Mouse (Mus musculus): Measurements from ENCODE around the gene Ctxn1. TPM values are rescaled to one million over a fixed set of nuclear protein-coding genes. Genes with fewer than 3 reads are reported as not detected.

Ctxn1 gene
- total and polyA plus RNA-seq, 3 experiments: 0.58 to 5.6 TPM; not detected in 1

DNA sequence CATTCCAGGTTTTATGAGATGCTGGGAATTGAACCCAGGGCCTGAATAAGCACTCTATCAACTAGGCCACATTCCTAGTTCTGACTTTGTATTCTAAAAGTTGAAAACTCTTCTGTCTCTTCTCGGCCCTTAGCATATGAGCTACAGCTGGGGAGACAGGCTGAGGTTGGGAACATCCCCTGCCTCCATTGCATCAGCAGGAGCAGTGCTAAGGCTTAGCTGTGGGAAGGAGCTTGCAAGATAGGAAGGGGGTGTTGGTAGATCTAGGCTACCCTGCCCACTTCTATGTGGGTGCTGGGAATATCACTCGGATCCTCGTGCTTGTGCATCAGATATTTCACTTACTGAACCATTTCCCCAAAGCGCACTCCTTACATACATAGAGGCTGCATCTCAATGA is 31.2 kb downstream of the Ctxn1 start:
- H3K4me3 ChIP-seq (ENCODE audit: control insufficient read depth in 1 of 2, insufficient read depth in 1 of 2, low read depth in 2 of 2, low read length in 2 of 2): no peak overlapping the region
- H3K9ac ChIP-seq (ENCODE audit: control insufficient read depth, low read depth, low read length, poor library complexity, severe bottlenecking): no peak overlapping the region
- H3K4me1 ChIP-seq (ENCODE audit: control insufficient read depth in 1 of 2, insufficient read depth in 2 of 2, low read length in 2 of 2): peaks cover 0 to 24% of the 10 kb centered on the region in 2 experiments; a peak in 3 of 4 replicates
- TF ChIP-seq MXI1 (IDR thresholded peaks at IDR 0.05; ENCODE audit: low read depth, low read length) (no peak), NELFE (IDR thresholded peaks at IDR 0.05; ENCODE audit: low read depth, low read length) (no peak), ZC3H11A (IDR thresholded peaks at IDR 0.05; ENCODE audit: low read depth, low read length) (no peak), ZNF384 (IDR thresholded peaks at IDR 0.05; ENCODE audit: low read depth, low read length) (no peak), CHD2 (IDR thresholded peaks at IDR 0.05; ENCODE audit: low read length) (no peak), POLR2AphosphoS5 (IDR thresholded peaks at IDR 0.05; ENCODE audit: borderline replicate concordance, low read depth, low read length) (no peak), BHLHE40 (IDR thresholded peaks at IDR 0.05; ENCODE audit: borderline replicate concordance, low read depth, low read length) (no peak), MYC (IDR thresholded peaks at IDR 0.05; ENCODE audit: low read depth, low read length) (no peak), EP300 (IDR thresholded peaks at IDR 0.05; ENCODE audit: low read depth in 1 of 2, low read length in 2 of 2) (no peak), JUND (IDR thresholded peaks at IDR 0.05; ENCODE audit: low read depth, low read length) (no peak), MEF2A (IDR thresholded peaks at IDR 0.05; ENCODE audit: extremely low read depth, insufficient replicate concordance, low read depth, low read length, poor library complexity, severe bottlenecking) (no peak), SMC3 (IDR thresholded peaks at IDR 0.05; ENCODE audit: low read depth, low read length) (no peak), UBTF (IDR thresholded peaks at IDR 0.05; ENCODE audit: borderline replicate concordance, insufficient read depth, low read depth, low read length) (no peak), GABPA (IDR thresholded peaks at IDR 0.05; ENCODE audit: low read depth, low read length) (no peak), TCF12 (IDR thresholded peaks at IDR 0.05; ENCODE audit: low read depth, low read length) (no peak), POLR2A (IDR thresholded peaks at IDR 0.05; ENCODE audit: control insufficient read depth in 1 of 2, insufficient read depth in 1 of 2, low read depth in 1 of 2, low read length in 2 of 2, poor library complexity in 1 of 2) (no peak), TBP (IDR thresholded peaks at IDR 0.05; ENCODE audit: low read depth, low read length) (no peak), ZKSCAN1 (IDR thresholded peaks at IDR 0.05; ENCODE audit: low read depth, low read length) (no peak)
- no peaks in the 10 kb centered on the region; a peak in 2 of 4 replicates for H3K36me3 ChIP-seq (ENCODE audit: control insufficient read depth in 1 of 2, insufficient read depth in 2 of 2, low read length in 2 of 2)
- no peaks in the 10 kb centered on the region; a peak in 1 of 4 replicates for H3K27me3 ChIP-seq (ENCODE audit: control insufficient read depth in 1 of 2, insufficient read depth in 2 of 2, low read length in 2 of 2)
- H3K79me2 ChIP-seq (ENCODE audit: control insufficient read depth, insufficient read depth, low read length, poor library complexity): no peaks in the 10 kb centered on the region
- no peaks in the 10 kb centered on the region for H3K9me3 ChIP-seq (replicated peaks; ENCODE audit: insufficient read depth, low read length)
- DNase-seq (ENCODE audit: low read depth, low spot score): no peak
- no peak overlapping the region for H3K27ac ChIP-seq (ENCODE audit: control insufficient read depth, low read depth, low read length)

DNA sequence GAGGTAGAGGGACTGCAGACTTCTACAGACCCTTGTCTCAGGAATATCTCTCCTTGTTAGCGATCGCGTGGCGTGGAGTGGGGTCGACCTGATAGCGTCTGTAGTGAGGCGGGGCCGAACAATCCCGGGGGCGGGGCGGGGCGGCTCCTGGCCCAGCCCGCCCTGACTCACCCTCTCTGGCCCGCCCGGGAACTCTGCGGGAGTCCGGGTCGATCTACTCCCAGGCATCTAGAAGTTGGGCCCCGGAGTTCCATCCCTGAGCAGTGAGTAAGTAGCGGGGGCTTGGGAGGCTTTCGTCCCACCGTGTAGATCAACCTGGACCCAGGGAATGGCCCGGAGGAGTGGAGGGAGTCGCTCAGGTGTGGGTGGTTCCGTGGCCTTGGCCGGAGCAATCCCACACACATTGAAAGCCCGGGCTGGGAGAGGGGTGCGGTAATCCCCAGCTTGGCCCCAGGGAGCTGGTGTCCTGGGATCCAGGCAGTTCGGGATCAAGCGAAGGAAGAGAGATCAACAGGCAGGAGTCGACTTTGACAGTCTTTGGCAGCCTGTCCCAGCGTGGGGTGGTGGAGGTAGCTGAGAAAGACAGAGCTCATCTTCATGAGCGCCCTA is 32.2 kb downstream of the Ctxn1 start, which contains the start of gene Lrrc8e:
TSS of gene Lrrc8e (plus strand) at position 89 of the 609 bp plus-strand sequence.
- Histone ChIP-seq H3K4me1 (ENCODE audit: control insufficient read depth in 1 of 2, insufficient read depth in 2 of 2, low read length in 2 of 2) (peaks cover 6 to 28% of the 10 kb centered on the region in 2 experiments), H3K9ac (ENCODE audit: control insufficient read depth, low read depth, low read length, poor library complexity, severe bottlenecking) (peak within 1 kb of the TSS; percentile 36), H3K9me3 (replicated peaks; ENCODE audit: insufficient read depth, low read length) (no peaks in the 10 kb centered on the region), H3K79me2 (ENCODE audit: control insufficient read depth, insufficient read depth, low read length, poor library complexity) (no peaks in the 10 kb centered on the region), H3K27ac (ENCODE audit: control insufficient read depth, low read depth, low read length) (no peak within 1 kb of the TSS), H3K4me3 (ENCODE audit: control insufficient read depth in 1 of 2, insufficient read depth in 1 of 2, low read depth in 2 of 2, low read length in 2 of 2) (peak within 1 kb of the TSS; percentile 26 to 57), H3K27me3 (ENCODE audit: control insufficient read depth in 1 of 2, insufficient read depth in 2 of 2, low read length in 2 of 2) (no peaks in the 10 kb centered on the region; a peak in 1 of 4 replicates), H3K36me3 (ENCODE audit: control insufficient read depth in 1 of 2, insufficient read depth in 2 of 2, low read length in 2 of 2) (peaks cover 0 to 7% of the 10 kb centered on the region in 2 experiments; a peak in 2 of 4 replicates)
- TF ChIP-seq POLR2AphosphoS2 (IDR thresholded peaks at IDR 0.05; ENCODE audit: low read length): no peak
- no peak for TF ChIP-seq KAT2A (conservative IDR thresholded peaks at IDR 0.05; ENCODE audit: low read depth, low read length)
- no peak for TF ChIP-seq MYC (IDR thresholded peaks at IDR 0.05; ENCODE audit: low read depth, low read length)
- TF ChIP-seq JUND (IDR thresholded peaks at IDR 0.05; ENCODE audit: low read depth, low read length): no peak
- DNase-seq (ENCODE audit: low read depth, low spot score): peak; percentile 35

All from MEL (cell line).